Mouse (Mus musculus) NIH3T3 (cell line): Measurements from ENCODE around the gene Csdc2.

Experiments used
- DNase-seq: peaks from one replicate; pipeline ENCODE4 v3.0.0-alpha.2; 2012; ENCODE audit warnings: low read depth

Gene Csdc2

DNA sequence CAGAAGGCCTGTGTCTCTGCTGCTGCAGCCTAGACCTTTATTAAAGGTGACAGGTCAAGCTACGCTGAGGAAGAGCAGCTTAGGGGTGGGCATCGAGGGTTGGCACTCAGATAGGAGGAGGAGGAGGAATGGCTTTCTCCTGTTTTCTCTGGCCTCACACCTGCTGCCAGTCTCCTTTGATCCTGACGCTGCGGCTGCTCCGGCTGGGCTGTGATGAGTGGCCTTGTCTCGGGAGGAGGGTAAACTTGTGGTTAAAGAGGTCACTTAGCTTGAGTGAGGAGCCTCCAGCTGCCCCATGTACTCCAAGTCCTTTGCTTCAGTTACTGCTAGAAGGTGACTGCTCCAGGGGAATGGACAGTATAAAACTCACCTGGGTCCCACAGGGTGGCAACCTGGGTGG, 57.4 kb downstream of the Csdc2 start:
- DNase-seq, result no peak
